Mouse (Mus musculus) stomach, postnatal 0 days (tissue): Measurements from ENCODE around the gene Serinc2. TPM values are rescaled to one million over a fixed set of nuclear protein-coding genes. Genes with fewer than 3 reads are reported as not detected.
A peak's percentile ranks its signal among the peaks of the same experiment; 100 is the strongest.
"Not testable (repeated sequence)": the region's sequence is repeated elsewhere in the genome, so short reads cannot be mapped to it uniquely, and the experiment has no call there.

Experiments used
- ATAC-seq: fragments of 200-750 bp; cut with Nextera tagmentation; 2 replicates; pipeline ENCODE4 v1.8.0; 2017; ENCODE audit not compliant: low FRiP score, low TSS enrichment
- DNase-seq: peaks from one replicate; pipeline ENCODE4 v3.0.0-alpha.2; 2016; ENCODE audit warnings: low spot score
- H3K27ac ChIP-seq: fragments of 300-500 bp; sonication (generic); replicated peaks from 2 replicates; pipeline ENCODE4 v1.5.1; 2014; ENCODE audit warnings: mild to moderate bottlenecking, control low read depth
- H3K27me3 ChIP-seq: fragments of 300-500 bp; sonication (generic); 2 replicates; pipeline ENCODE4 v1.6.1; 2014; ENCODE audit warnings: low read length; ENCODE audit not compliant: control insufficient read depth, insufficient read depth
- H3K36me3 ChIP-seq: fragments of 300-500 bp; sonication (generic); 2 replicates; pipeline ENCODE4 v1.6.1; 2014; ENCODE audit warnings: low read length, mixed read lengths; ENCODE audit not compliant: control insufficient read depth, insufficient read depth
- H3K4me1 ChIP-seq: fragments of 300-500 bp; sonication (generic); replicated peaks from 2 replicates; pipeline ENCODE4 v1.6.1; 2014; ENCODE audit warnings: antibody characterized with exemption; ENCODE audit not compliant: control insufficient read depth, insufficient read depth
- H3K4me2 ChIP-seq: fragments of 300-500 bp; sonication (generic); replicated peaks from 2 replicates; pipeline ENCODE4 v1.6.1; 2014; ENCODE audit warnings: low read depth, mild to moderate bottlenecking, control low read depth, moderate library complexity
- H3K4me3 ChIP-seq: fragments of 300-500 bp; sonication (generic); 2 replicates; pipeline ENCODE4 v1.5.1; 2014; ENCODE audit warnings: low read depth, low read length, control low read depth
- H3K9ac ChIP-seq: fragments of 300-500 bp; sonication (generic); 2 replicates; pipeline ENCODE4 v1.6.1; 2014; ENCODE audit warnings: mild to moderate bottlenecking, low read length, control low read depth, mixed read lengths
- H3K9me3 ChIP-seq: fragments of 300-500 bp; sonication (generic); 2 replicates; pipeline ENCODE4 v1.6.1; 2016; ENCODE audit warnings: low read length; ENCODE audit not compliant: control insufficient read depth
- CTCF ChIP-seq: IDR thresholded peaks from 2 replicates; pipeline ENCODE4 v1.5.1; 2016; ENCODE audit warnings: antibody characterized with exemption, low read depth, mild to moderate bottlenecking, moderate library complexity
- EP300 ChIP-seq: optimal IDR thresholded peaks from 2 replicates; pipeline ENCODE3; 2016; ENCODE audit warnings: antibody characterized with exemption
- WGBS: fragments of 180-500 bp; shearing (Covaris S2); extraction: QIAGEN DNeasy Blood & Tissue Kit; methylation state at CpG from one replicate; pipeline ENCODE4 v1.1.7; 2014; 5-methylcytosine and 5-hydroxymethylcytosine counted together
- polyA plus RNA-seq: library from polyadenylated mRNA; unstranded; fragments of >200 nt; fragmentation: Nextera tagmentation; extraction: Ambion mirVana; gene quantifications from 2 replicates; pipeline ENCODE4 v1.2.1, GENCODE M21; 2015

Gene Serinc2
- polyA plus RNA-seq, 1 experiment from 2014 or later = 137 TPM

DNA sequence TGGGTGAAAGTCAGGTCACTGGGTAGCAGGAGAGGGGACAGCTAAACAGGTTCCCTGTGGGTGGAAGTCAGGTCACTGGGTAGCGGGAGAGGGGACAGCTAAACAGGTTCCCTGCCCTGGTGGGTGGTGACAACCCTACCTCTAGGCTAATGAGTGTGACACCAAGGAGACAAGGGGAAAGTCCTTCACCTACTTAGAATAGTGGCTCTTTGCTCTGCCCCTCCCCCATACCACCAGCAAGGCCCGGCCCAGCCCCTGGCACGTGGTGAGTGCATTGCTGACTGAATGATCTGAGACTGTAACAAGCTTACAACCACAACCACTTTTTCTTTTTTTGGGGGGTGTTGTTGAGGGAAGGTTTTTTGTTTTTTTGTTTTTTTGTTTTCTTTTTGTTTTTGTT, 27.2 kb downstream of the Serinc2 start:
- Histone ChIP-seq H3K4me3 (no peak overlapping the region), H3K9me3 (no peaks in the 10 kb centered on the region), H3K4me1 (no peaks in the 10 kb centered on the region), H3K27ac (no peak overlapping the region), H3K36me3 (no peaks in the 10 kb centered on the region), H3K27me3 (no peaks in the 10 kb centered on the region), H3K4me2 (no peak overlapping the region), H3K9ac (no peak overlapping the region)
- TF ChIP-seq CTCF (no peak), EP300 (no peak)
- DNase-seq = peak; percentile 23
- WGBS = 53% methylated on average over 3 of the region's 3 CpGs
- no peak; the same call in 1 of the 2 replicates for ATAC-seq

GRCm38 (mm10) chr4:130251172-130251705, 27.8 kb downstream of the Serinc2 start:
- Histone ChIP-seq H3K4me2 (no peak overlapping the region), H3K36me3 (no peaks in the 10 kb centered on the region), H3K9me3 (no peaks in the 10 kb centered on the region), H3K4me1 (no peaks in the 10 kb centered on the region), H3K27ac (no peak overlapping the region), H3K27me3 (no peaks in the 10 kb centered on the region), H3K9ac (no peak overlapping the region), H3K4me3 (no peak overlapping the region)
- DNase-seq (peak; percentile 25), ATAC-seq (peak; percentile 25; the same call in 1 of the 2 replicates)
- TF ChIP-seq CTCF (no peak), EP300 (no peak)
- 34% methylated on average over 7 of the region's 7 CpGs for WGBS

DNA sequence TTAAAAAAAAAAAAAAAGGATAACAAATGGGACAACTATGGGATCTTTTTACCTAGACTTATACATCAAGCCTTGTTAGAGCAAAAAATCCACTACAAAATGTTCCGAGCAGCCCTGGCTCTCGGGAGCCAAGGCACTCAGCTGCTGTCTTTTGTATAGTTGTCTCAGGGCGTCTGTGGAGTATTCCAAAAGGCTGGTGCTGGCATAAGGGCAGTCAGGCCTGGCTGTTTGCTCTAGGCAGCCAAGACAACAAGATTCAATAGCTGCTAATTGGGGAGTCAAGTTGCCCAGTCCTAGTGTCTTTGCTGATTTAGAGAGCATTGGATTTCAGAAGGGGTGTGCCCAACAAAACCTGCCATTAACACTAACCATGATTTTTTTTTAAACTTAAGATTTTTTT, 30.4 kb downstream of the Serinc2 start:
- Histone ChIP-seq H3K9ac (no peak overlapping the region), H3K9me3 (no peaks in the 10 kb centered on the region), H3K4me1 (no peaks in the 10 kb centered on the region), H3K36me3 (no peaks in the 10 kb centered on the region), H3K27me3 (no peaks in the 10 kb centered on the region), H3K4me2 (no peak overlapping the region), H3K27ac (no peak overlapping the region), H3K4me3 (no peak overlapping the region)
- WGBS = 66% methylated on average over 3 of the region's 3 CpGs
- ATAC-seq = no peak
- no peak for DNase-seq
- no peak for TF ChIP-seq EP300
- TF ChIP-seq CTCF = no peak

GRCm38 (mm10) chr4:130246132-130246531, 32.9 kb downstream of the Serinc2 start:
- no peaks in the 10 kb centered on the region for H3K4me1 ChIP-seq
- H3K9ac ChIP-seq = no peak overlapping the region
- peak; percentile 89 for ATAC-seq
- H3K27me3 ChIP-seq = no peaks in the 10 kb centered on the region
- no peaks in the 10 kb centered on the region for H3K9me3 ChIP-seq
- H3K4me3 ChIP-seq = no peak overlapping the region
- H3K4me2 ChIP-seq = no peak overlapping the region
- peak; percentile 88 for DNase-seq
- TF ChIP-seq EP300 = no peak
- peak; percentile 96 for TF ChIP-seq CTCF
- no peaks in the 10 kb centered on the region for H3K36me3 ChIP-seq
- H3K27ac ChIP-seq = no peak overlapping the region
- under 1% methylated on average over 6 of the region's 6 CpGs for WGBS

DNA sequence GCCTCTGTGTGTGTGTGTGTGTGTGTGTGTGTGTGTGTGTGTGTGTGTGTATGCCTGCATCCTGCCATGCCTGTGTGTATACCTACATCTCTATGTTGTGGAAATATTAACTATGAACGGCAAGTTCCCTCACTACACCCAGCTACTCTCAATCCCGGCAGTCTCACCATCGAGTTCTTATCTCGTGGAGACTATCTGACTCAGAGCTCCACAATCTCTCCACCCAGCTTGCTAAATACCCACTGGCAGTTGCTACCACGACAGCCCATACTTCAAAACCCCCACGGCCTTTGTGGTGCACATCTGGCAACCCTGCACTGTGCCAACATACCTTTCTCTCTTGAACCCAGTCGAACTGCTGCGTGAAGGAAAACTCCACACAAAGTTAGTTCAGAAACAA, 34.3 kb downstream of the Serinc2 start:
- 54% methylated on average over 8 of the region's 8 CpGs for whole genome bisulfite sequencing
- no peak for TF ChIP-seq EP300
- TF ChIP-seq CTCF = no peak
- Histone ChIP-seq H3K4me2 (no peak overlapping the region), H3K27me3 (no peaks in the 10 kb centered on the region), H3K9ac (no peak overlapping the region), H3K9me3 (no peaks in the 10 kb centered on the region), H3K27ac (no peak overlapping the region), H3K4me1 (no peaks in the 10 kb centered on the region), H3K4me3 (no peak overlapping the region), H3K36me3 (no peaks in the 10 kb centered on the region)
- ATAC-seq = peak; percentile 14; the same call in 1 of the 2 replicates
- DNase-seq = no peak

DNA sequence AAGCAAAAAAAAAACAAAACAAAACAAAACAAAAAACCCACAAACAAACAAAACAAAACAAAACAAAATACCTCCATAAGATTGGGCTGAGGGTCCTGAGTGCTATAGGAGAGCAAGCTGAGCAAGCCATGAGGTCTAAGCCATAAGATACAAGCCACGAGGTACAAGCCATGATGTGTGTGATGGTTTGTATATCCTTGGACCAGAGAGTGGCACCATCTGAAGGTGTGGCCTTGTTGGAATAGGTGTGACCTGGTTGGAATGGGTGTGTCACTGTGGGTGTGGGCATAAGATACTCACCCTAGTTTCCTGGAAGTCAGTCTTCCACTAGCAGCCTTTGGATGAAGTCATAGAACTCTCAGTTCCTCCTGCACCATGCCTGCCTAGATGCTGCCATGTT, 35.4 kb downstream of the Serinc2 start:
- not testable (repeated sequence) for H3K4me3 ChIP-seq, H3K27ac ChIP-seq, ATAC-seq, DNase-seq, H3K4me1 ChIP-seq, H3K9me3 ChIP-seq, H3K9ac ChIP-seq, H3K27me3 ChIP-seq, H3K4me2 ChIP-seq, H3K36me3 ChIP-seq
- WGBS = 75% methylated on average over 1 of the region's 1 CpGs
